Mouse (Mus musculus) heart, postnatal 4 days (tissue): ENCODE results near the gene Kcnh4. TPM values are rescaled to one million over a fixed set of nuclear protein-coding genes. Genes with fewer than 3 reads are reported as not detected.

Experiments used
- DNase-seq: peaks from one replicate; pipeline ENCODE4 v3.0.0; 2021
- total RNA-seq, 2 experiments: library from RNA; stranded (reverse); gene quantifications; 2 replicates each; pipeline ENCODE4 v1.2.3; 2021

Gene Kcnh4
- total RNA-seq, 2 experiments from 2014 or later: not detected

DNA sequence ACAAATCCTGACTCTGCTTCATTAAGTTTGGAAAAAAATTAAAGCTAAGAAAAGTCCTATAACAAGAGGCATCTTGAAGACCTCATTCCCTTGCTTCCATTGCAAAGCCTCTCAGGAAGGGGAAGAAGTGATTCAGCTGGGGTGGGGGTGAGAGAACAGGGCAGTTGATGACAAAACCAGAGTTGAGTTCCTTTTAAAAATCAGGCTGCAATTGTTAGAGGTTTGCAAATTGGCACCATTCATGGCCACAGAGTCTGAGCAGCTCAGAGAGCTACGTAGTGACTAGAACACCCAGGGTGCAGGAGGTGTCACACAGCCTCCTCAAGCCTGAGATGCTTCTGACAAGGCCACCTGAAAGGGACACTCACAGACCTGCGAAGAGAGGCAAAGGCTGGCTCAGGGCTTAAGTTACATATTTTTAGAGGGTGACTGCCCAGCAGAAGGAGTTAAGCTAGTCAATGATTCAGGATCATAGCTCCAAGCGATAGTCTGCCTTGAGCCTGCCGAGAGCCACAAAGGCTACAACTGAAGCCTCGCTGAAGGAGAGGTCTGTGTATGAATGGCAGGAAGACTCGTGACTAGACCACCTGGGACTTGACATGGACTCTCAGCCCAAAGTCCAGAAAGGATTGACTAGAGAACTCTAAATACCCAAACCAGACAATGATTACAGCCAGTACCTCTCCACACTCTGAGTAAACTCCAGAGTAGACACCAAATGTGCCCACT lies 29.1 kb downstream of the Kcnh4 start:
- no peak for DNase-seq

DNA sequence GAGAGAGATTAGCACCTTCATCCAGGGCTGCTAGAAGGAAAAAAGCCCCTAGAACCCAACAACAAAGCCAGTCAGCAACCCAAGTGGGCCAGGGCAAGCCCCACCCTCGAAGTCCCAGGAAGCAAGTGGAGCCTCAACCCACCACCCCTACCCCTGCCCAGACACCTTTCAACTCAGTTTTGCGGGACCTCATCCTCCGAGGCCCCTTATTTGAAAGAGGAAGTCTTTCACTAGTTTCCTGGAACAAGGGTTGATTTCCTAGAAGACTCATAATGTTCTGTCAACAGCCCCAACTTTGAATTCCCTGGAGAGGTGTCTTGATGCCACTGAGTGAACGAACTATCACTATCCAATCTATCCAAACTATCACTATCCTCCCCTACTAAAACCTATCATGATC lies 29.8 kb downstream of the Kcnh4 start:
- DNase-seq: no peak

- DNase-seq: no peak
Observed at GRCm38 (mm10) chr11:100728601-100729000, 31.1 kb downstream of the Kcnh4 start.

GRCm38 (mm10) chr11:100727201-100727600 lies 32.5 kb downstream of the Kcnh4 start:
- no peak for DNase-seq

DNA sequence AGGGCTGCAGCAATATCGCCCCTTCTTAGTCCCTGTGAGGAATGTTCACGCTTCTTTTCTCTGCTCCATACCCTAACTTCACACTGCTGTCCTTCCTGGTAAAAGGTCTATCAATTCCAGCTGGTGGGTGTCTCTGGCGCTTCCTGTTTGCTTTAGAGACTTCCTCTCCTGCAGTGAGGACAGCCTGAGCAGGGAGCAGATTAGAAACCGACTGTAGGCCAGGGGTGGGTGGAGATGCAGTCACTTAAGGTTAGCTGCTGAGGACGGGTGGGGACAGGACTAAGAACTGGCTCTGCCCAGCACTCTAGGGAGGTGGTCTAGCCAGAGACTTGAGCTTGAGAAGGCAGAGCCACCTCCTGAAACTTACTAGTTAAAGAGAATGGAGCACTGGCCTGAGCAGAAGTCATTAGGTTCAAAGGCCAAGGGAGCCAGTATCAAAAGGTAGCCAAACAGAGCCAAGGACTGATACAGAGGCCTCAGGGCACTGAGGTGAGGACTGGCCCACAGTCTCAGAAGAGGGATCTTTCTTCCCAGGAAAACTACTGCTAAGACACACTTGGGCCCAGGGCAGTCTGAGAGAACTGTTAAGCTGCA lies 34.7 kb downstream of the Kcnh4 start:
- no peak for DNase-seq

DNA sequence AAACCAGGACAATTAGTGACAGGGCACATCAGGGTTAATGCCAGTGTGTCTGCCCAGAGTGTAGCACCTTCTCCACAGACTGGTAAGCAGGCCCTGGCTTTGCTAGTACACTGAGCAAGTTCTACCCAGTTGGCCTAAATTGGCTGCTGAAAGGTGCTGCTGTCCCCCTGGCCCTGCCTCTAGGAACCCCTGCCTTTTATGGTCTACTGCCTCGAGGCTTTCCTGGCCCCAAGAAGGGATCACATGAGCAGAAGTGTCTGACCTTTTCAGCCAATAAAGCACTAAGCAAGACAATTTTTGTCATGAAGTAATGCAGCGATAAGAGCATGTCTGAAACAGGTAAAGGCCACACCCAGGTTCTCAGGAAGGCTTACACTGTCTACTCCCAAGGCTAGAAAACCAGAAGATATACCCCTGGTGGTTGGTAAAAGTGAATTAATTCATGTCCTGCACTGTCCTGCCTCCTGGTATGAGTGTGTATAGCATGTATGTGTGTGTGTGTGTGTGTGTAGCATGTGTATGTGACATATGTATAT lies 37.2 kb downstream of the Kcnh4 start:
- DNase-seq: no peak

GRCm38 (mm10) chr11:100721776-100722492 lies 37.8 kb downstream of the Kcnh4 start:
- DNase-seq: no peak

- no peak for DNase-seq
Observed at GRCm38 (mm10) chr11:100721254-100721653, 38.5 kb downstream of the Kcnh4 start.

GRCm38 (mm10) chr11:100720345-100720744 lies 39.4 kb downstream of the Kcnh4 start:
- no peak for DNase-seq

GRCm38 (mm10) chr11:100719893-100720292 lies 39.8 kb downstream of the Kcnh4 start:
- no peak for DNase-seq

DNA sequence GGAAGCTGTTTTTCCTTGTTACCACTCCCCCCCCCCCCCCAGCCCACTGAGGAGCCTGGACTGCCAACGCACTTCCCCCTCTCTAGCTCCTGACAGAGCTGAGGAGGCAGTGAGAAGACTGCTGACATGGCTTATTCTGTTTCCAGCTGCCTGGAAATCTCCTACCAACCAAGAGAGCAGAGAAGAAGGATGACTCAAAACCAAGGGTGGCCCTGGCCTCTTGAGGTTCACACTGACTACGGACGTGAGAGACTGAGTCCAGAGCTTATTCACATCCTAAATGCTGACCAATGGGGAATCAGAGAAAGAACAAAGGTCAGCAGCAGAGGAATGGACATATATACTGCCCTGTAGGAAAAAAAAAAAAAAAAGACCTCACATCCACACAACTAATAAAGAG lies 40.4 kb downstream of the Kcnh4 start:
- DNase-seq: no peak

GRCm38 (mm10) chr11:100718866-100719265 lies 40.9 kb downstream of the Kcnh4 start:
- DNase-seq: no peak

GRCm38 (mm10) chr11:100718462-100718861 lies 41.3 kb downstream of the Kcnh4 start:
- no peak for DNase-seq

GRCm38 (mm10) chr11:100716649-100717048 lies 43.1 kb downstream of the Kcnh4 start:
- no peak for DNase-seq

DNA sequence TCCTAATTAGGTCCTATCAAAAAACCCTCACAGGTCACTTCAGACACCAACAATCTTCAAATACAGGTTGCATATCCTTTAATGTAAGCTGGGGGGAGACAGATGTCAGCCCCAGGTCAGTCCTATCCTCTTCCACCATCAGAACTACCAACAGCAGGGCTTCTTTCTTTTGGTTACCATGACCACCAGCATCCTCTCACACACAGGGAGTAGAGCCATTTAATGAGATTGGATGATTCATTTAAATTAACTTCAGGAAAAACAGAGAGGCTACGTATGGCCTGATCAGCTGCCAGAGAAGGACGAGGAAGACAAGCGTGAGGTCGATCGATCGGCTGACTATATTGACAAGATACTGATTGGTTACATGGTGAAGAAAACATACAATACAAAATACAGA lies 44.8 kb downstream of the Kcnh4 start:
- DNase-seq: no peak

DNA sequence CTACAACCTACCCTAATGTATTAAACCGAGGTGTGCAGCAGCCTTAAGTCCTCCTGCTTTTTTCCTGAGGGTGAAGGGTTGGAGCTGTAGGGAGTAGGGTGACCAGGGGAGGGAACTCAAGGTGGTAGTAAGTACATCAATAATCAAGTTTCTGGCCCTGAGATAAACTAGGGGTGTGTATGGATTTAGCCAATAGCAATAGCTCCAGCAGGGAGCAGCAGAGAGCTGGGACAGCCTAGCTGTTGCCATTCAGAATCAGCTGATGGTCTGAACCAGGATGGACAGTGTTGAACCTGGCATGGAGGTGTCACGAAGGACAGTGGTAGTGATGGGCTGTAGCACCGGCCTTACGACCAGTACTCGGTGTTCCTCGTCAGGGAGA lies 45.2 kb downstream of the Kcnh4 start:
- peak; percentile 91 for DNase-seq

GRCm38 (mm10) chr11:100713735-100714533 lies 45.8 kb downstream of the Kcnh4 start, which contains the start of gene Hspb9:
Gene Hspb9, plus strand, starts transcription at chr11:100713850.
- peak; percentile 72 for DNase-seq

- DNase-seq: no peak
Observed at GRCm38 (mm10) chr11:100713174-100713573, 46.6 kb downstream of the Kcnh4 start.

DNA sequence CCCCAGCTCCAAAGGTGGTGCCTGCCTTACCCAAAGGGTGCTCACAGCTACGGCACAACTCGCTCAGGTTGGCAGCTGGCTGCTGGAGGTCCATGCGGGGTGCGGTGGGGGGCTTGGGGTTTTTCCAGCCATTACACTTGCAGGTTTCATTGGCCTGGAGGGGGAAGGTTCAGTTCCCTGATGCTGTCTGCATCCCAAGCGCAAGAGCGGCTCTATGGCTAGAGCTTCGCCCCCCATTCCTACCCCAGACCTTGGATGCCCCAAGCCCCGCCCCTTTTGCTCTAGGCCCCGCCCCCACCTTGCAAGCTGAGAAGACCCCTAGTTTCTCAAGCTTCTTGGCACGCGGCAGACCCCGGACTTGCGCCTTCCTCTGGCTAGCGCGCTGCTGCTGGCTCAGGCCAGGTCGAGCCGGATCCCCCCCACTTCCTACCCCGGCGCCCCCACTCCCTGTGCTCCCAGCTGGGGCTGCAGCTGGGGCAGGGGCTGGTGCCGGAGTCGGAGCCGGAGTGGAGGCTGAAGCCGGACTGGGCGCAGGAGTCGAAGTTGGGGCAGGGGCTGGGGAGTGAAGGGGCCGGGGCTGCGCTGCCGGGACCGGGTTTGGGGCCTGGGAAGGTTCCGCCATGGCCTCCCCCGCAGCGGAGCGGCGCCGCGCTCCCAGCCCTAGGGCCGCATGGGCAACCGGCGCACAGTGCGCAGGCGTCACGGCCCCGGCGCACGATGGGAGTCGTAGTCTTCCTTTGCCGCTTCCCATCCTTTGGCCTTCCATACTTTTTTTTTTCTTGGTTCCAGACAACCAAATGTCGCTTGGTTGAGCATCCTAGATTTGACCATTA lies 47.7 kb downstream of the Kcnh4 start, which contains the start of gene Kat2a:
Gene Kat2a (minus strand): TSS at position 683 of the 833 bp plus-strand sequence.
- DNase-seq: peak; percentile 89

DNA sequence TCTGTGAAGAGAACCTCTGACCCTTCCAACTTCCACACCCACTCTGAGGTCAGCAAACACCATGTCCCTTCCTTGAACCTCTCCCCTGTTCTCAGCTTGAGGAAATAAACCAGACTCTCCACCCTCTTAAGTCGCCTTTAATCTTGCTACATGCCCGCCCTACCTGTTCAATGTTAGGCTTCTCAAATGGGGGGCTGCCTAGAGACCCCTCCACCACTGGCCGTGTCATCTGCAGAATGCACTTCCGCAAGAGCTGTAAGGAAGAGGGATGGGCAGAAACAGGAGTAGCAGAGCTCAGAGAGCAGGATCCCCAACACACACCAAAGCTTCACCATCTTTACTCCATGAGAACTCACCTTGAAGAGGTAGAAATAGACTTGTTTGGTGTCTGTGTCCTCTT lies 48.8 kb downstream of the Kcnh4 start:
- DNase-seq: no peak

- no peak for DNase-seq
Observed at GRCm38 (mm10) chr11:100710528-100710927, 49.2 kb downstream of the Kcnh4 start.
